Mouse (Mus musculus) liver, embryonic 11.5 days (tissue): ENCODE measurements around the gene Phactr1. TPM values are rescaled to one million over a fixed set of nuclear protein-coding genes. Genes with fewer than 3 reads are reported as not detected.
A peak's percentile ranks its signal among the peaks of the same experiment; 100 is the strongest.

ENCODE experiments used
- ATAC-seq: fragments of 200-750 bp; cut with Nextera tagmentation; replicated peaks from 2 replicates; pipeline ENCODE4 v1.8.0; 2017; ENCODE audit warnings: moderate number of reproducible peaks, mild to moderate bottlenecking, moderate TSS enrichment, moderate library complexity; ENCODE audit not compliant: low FRiP score
- DNase-seq: peaks from one replicate; pipeline ENCODE4 v3.0.0-alpha.2; 2017; ENCODE audit warnings: low spot score
- H3K27ac ChIP-seq: fragments of 300-500 bp; sonication (generic); 2 replicates; pipeline ENCODE4 v1.5.1; 2014; ENCODE audit warnings: mild to moderate bottlenecking, low read depth, low read length, control low read depth
- H3K27me3 ChIP-seq: fragments of 300-500 bp; sonication (generic); replicated peaks from 2 replicates; pipeline ENCODE4 v1.6.1; 2014; ENCODE audit warnings: low read length, mixed read lengths; ENCODE audit not compliant: control insufficient read depth, insufficient read depth
- H3K36me3 ChIP-seq: fragments of 300-500 bp; sonication (generic); 2 replicates; pipeline ENCODE4 v1.6.1; 2014; ENCODE audit warnings: mild to moderate bottlenecking, low read length, moderate library complexity, mixed read lengths; ENCODE audit not compliant: control insufficient read depth, insufficient read depth
- H3K4me1 ChIP-seq: fragments of 300-500 bp; sonication (generic); replicated peaks from 2 replicates; pipeline ENCODE4 v1.6.1; 2014; ENCODE audit warnings: low read length, mixed read lengths; ENCODE audit not compliant: control insufficient read depth, insufficient read depth
- H3K4me2 ChIP-seq: fragments of 300-500 bp; sonication (generic); 2 replicates; pipeline ENCODE4 v1.6.1; 2014; ENCODE audit warnings: mild to moderate bottlenecking, control low read depth, moderate library complexity
- H3K4me3 ChIP-seq: fragments of 300-500 bp; sonication (generic); 2 replicates; pipeline ENCODE4 v1.5.1; 2014; ENCODE audit warnings: low read depth, low read length, control low read depth
- H3K9ac ChIP-seq: fragments of 300-500 bp; sonication (generic); 2 replicates; pipeline ENCODE4 v1.6.1; 2014; ENCODE audit warnings: low read depth, low read length, control low read depth
- H3K9me3 ChIP-seq: fragments of 300-500 bp; sonication (generic); 2 replicates; pipeline ENCODE4 v1.6.1; 2016; ENCODE audit warnings: low read length, inconsistent platforms, mixed read lengths; ENCODE audit not compliant: control insufficient read depth
- WGBS: fragments of 180-500 bp; shearing (Covaris S2); extraction: QIAGEN DNeasy Blood & Tissue Kit; methylation state at CpG from one replicate; pipeline ENCODE4 v1.1.7; 2014; 5-methylcytosine and 5-hydroxymethylcytosine counted together
- polyA plus RNA-seq: library from polyadenylated mRNA; unstranded; fragments of >200 nt; fragmentation: Nextera tagmentation; extraction: Ambion mirVana; gene quantifications from 2 replicates; pipeline ENCODE4 v1.2.1, GENCODE M21; 2014

Phactr1 gene
- polyA plus RNA-seq, 1 experiment from 2014 or later: 1.3 TPM

- DNase-seq (peak; percentile 73), ATAC-seq (no peak)
- H3K9ac ChIP-seq: no peak overlapping the region
- H3K27me3 ChIP-seq: peaks cover 3% of the 10 kb centered on the region; the same call in 1 of the 2 replicates
- H3K4me3 ChIP-seq: peak overlapping the region; percentile 27; the same call in 1 of the 2 replicates
- no peaks in the 10 kb centered on the region for H3K36me3 ChIP-seq
- H3K4me1 ChIP-seq: peaks cover 6% of the 10 kb centered on the region
- H3K4me2 ChIP-seq: peak overlapping the region; percentile 59
- no peak overlapping the region for H3K27ac ChIP-seq
- H3K9me3 ChIP-seq: no peaks in the 10 kb centered on the region
- WGBS: 16% methylated on average over 14 of the region's 14 CpGs
Measured at GRCm38 (mm10) chr13:43182465-43183201, 502.2 kb downstream of the Phactr1 start.

GRCm38 (mm10) chr13:43183248-43184055 lies 503.0 kb downstream of the Phactr1 start:
- Histone ChIP-seq H3K9ac (no peak overlapping the region), H3K27me3 (peaks cover 3% of the 10 kb centered on the region; the same call in 1 of the 2 replicates), H3K9me3 (no peaks in the 10 kb centered on the region), H3K27ac (no peak overlapping the region), H3K4me1 (peaks cover 6% of the 10 kb centered on the region), H3K4me2 (peak overlapping the region; percentile 59), H3K4me3 (peak overlapping the region; percentile 27; the same call in 1 of the 2 replicates), H3K36me3 (no peaks in the 10 kb centered on the region)
- 64% methylated on average over 8 of the region's 8 CpGs for WGBS
- ATAC-seq (no peak), DNase-seq (no peak)

GRCm38 (mm10) chr13:43187736-43188135 lies 507.3 kb downstream of the Phactr1 start:
- no peak for ATAC-seq

More at GRCm38 (mm10) chr13:43187736-43188135, 507.3 kb downstream of the Phactr1 start:
- H3K27me3 ChIP-seq: peaks cover 10% of the 10 kb centered on the region
- peaks cover 16% of the 10 kb centered on the region for H3K4me1 ChIP-seq
- H3K9me3 ChIP-seq: no peaks in the 10 kb centered on the region
- DNase-seq: no peak
- no peak overlapping the region for H3K4me2 ChIP-seq
- H3K27ac ChIP-seq: no peak overlapping the region
- H3K4me3 ChIP-seq: no peak overlapping the region
- no peaks in the 10 kb centered on the region for H3K36me3 ChIP-seq
- 91% methylated on average over 4 of the region's 4 CpGs for WGBS
- no peak overlapping the region for H3K9ac ChIP-seq
